Mouse (Mus musculus) liver, postnatal 0 days (tissue): ENCODE data around the gene Crim1. TPM values are rescaled to one million over a fixed set of nuclear protein-coding genes. Genes with fewer than 3 reads are reported as not detected.
"Not testable (repeated sequence)": the region's sequence is repeated elsewhere in the genome, so short reads cannot be mapped to it uniquely, and the experiment has no call there.

Experiments
- ATAC-seq: fragments of 200-750 bp; cut with Nextera tagmentation; 2 replicates; pipeline ENCODE4 v1.8.0; 2017; ENCODE audit warnings: mild to moderate bottlenecking, moderate library complexity
- DNase-seq: peaks from one replicate; pipeline ENCODE4 v3.0.0-alpha.2; 2016
- H3K27ac ChIP-seq: fragments of 300-500 bp; sonication (generic); 2 replicates; pipeline ENCODE4 v1.5.1; 2014; ENCODE audit warnings: antibody characterized with exemption, moderate library complexity, mild to moderate bottlenecking, low read depth
- H3K27me3 ChIP-seq: fragments of 300-500 bp; sonication (generic); 2 replicates; pipeline ENCODE4 v1.6.1; 2014; ENCODE audit warnings: low read length, control low read depth, mixed read lengths; ENCODE audit not compliant: insufficient read depth
- H3K36me3 ChIP-seq: fragments of 300-500 bp; sonication (generic); replicated peaks from 2 replicates; pipeline ENCODE4 v1.6.1; 2014; ENCODE audit warnings: mild to moderate bottlenecking, control low read depth, low read length, moderate library complexity, mixed read lengths; ENCODE audit not compliant: insufficient read depth
- H3K4me1 ChIP-seq: fragments of 300-500 bp; sonication (generic); 2 replicates; pipeline ENCODE4 v1.6.1; 2014; ENCODE audit warnings: antibody characterized with exemption, mild to moderate bottlenecking, control low read depth; ENCODE audit not compliant: insufficient read depth
- H3K4me2 ChIP-seq: fragments of 300-500 bp; sonication (generic); 2 replicates; pipeline ENCODE4 v1.6.1; 2014; ENCODE audit warnings: low read depth, mild to moderate bottlenecking, low read length, moderate library complexity, mixed read lengths
- H3K4me3 ChIP-seq: fragments of 300-500 bp; sonication (generic); 2 replicates; pipeline ENCODE4 v1.5.1; 2014; ENCODE audit warnings: low read depth, low read length
- H3K9ac ChIP-seq: fragments of 300-500 bp; sonication (generic); replicated peaks from 2 replicates; pipeline ENCODE4 v1.6.1; 2014; ENCODE audit warnings: mild to moderate bottlenecking, moderate library complexity
- H3K9me3 ChIP-seq: fragments of 300-500 bp; sonication (generic); 2 replicates; pipeline ENCODE4 v1.6.1; 2016; ENCODE audit warnings: mild to moderate bottlenecking, control low read depth, low read length, mixed read lengths
- CTCF ChIP-seq: sonication (generic); IDR thresholded peaks from 2 replicates; pipeline ENCODE4 v1.5.1; 2016; ENCODE audit warnings: antibody characterized with exemption, low read depth
- EP300 ChIP-seq: IDR thresholded peaks from 2 replicates; pipeline ENCODE4 v1.6.1; 2016; ENCODE audit warnings: antibody characterized with exemption, low read depth, mild to moderate bottlenecking
- WGBS: fragments of 180-500 bp; shearing (Covaris S2); extraction: QIAGEN DNeasy Blood & Tissue Kit; methylation state at CpG from one replicate; pipeline ENCODE4 v1.1.7; 2014; ENCODE audit not compliant: insufficient replicate concordance; 5-methylcytosine and 5-hydroxymethylcytosine counted together
- polyA plus RNA-seq: library from polyadenylated mRNA; unstranded; fragments of >200 nt; fragmentation: Nextera tagmentation; extraction: Ambion mirVana; gene quantifications from 2 replicates; pipeline ENCODE4 v1.2.1, GENCODE M21; 2015

Crim1 gene
- polyA plus RNA-seq, 1 experiment from 2014 or later = 0.86 TPM

DNA sequence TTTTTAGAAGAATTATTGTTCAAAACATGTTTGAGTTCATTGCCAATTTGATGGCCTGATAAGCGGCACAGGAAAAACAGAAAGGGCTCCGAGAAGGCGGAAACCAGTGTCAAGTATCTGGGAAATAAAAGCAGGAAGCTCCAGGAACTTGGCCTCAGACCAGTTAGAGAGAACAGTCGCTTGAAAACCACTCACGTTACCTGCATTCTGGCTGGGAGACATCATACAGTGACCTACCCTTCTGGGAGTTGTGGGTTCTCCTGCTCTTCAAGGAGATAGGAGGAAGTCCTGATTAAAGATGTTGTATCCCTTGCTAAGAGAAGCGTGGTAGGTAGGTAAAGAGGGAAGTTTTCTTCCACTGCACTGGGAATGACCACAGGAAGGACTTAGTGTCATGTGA lies 44.7 kb downstream of the Crim1 start:
- H3K9ac ChIP-seq = no peak overlapping the region
- H3K4me1 ChIP-seq = peaks cover 20% of the 10 kb centered on the region
- H3K9me3 ChIP-seq = no peaks in the 10 kb centered on the region
- no peak for ATAC-seq
- H3K4me2 ChIP-seq = peak overlapping the region; percentile 40; the same call in 1 of the 2 replicates
- H3K27me3 ChIP-seq = no peaks in the 10 kb centered on the region
- H3K4me3 ChIP-seq = no peak overlapping the region
- WGBS = 46% methylated on average over 6 of the region's 6 CpGs
- no peak for DNase-seq
- peak overlapping the region; percentile 24; the same call in 1 of the 2 replicates for H3K27ac ChIP-seq
- H3K36me3 ChIP-seq = no peaks in the 10 kb centered on the region
- TF ChIP-seq EP300 = no peak
- no peak for TF ChIP-seq CTCF

DNA sequence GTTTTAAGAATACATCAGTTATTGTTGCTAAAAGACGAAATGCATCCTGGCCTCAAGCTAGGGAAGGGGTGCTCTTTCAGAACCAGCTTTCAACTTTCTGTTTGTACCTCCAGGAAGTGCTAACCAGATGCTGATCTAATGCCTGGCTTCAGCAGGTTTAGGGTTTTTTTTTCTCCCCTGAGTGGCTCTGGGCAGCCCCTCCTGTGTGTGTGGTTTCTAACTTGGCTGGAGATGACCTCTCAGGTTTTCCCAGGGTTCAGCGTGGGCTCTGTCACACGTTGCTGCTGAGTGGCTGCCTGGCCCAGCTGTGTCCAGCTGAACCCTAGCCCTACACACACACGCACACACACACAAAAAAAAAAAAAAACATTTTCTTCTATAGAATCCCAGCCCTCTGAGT lies 45.4 kb downstream of the Crim1 start:
- no peaks in the 10 kb centered on the region for H3K36me3 ChIP-seq
- peak overlapping the region; percentile 24; the same call in 1 of the 2 replicates for H3K27ac ChIP-seq
- H3K4me1 ChIP-seq = peaks cover 20% of the 10 kb centered on the region
- H3K4me3 ChIP-seq = no peak overlapping the region
- no peak overlapping the region for H3K9ac ChIP-seq
- ATAC-seq = no peak
- no peak for TF ChIP-seq CTCF
- TF ChIP-seq EP300 = no peak
- no peaks in the 10 kb centered on the region for H3K9me3 ChIP-seq
- peak overlapping the region; percentile 40 for H3K4me2 ChIP-seq
- DNase-seq = no peak
- H3K27me3 ChIP-seq = no peaks in the 10 kb centered on the region
- 33% methylated on average over 4 of the region's 4 CpGs for WGBS

DNA sequence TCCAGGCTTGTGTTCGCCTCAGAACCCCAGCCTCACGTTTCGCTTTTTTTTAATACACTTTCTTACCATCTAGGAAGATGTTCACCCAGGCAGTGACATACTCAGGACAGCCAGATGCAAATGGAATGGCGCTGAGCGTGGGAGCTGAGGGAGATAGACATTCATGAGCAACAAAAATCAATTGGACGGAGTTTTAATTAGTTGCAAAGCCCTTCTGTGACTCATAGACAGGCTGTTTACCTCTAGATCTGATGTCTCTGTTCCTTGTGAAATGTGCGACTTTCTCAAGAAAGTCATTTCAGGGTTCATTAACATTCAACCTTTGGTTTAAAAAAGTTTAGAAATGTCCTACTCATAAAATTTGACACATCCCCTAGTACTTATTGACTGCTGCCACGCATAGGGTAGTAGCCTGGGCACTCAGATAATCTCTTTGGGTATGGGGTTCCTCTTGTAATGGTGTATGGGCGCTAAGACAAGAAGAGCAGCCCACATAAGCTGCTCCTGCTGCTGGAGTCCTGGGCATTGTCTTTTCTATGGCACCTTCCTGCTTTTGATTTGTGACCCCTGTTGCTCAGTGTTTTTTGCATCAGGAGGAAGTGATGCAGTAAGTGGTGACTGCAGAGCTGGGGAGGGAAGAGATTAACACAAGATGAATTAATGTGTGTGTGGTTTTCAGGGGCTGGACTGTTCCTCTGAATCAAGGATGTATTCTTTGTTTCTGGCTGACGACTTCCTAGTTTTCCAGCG lies 46.8 kb downstream of the Crim1 start:
- no peaks in the 10 kb centered on the region for H3K27me3 ChIP-seq
- peaks cover 20% of the 10 kb centered on the region for H3K4me1 ChIP-seq
- DNase-seq (no peak), ATAC-seq (no peak)
- H3K27ac ChIP-seq = peak overlapping the region; percentile 34; the same call in 1 of the 2 replicates
- no peak overlapping the region for H3K4me3 ChIP-seq
- H3K9ac ChIP-seq = no peak overlapping the region
- no peaks in the 10 kb centered on the region for H3K36me3 ChIP-seq
- WGBS = 43% methylated on average over 11 of the region's 11 CpGs
- TF ChIP-seq EP300 = 0 out of 2 replicates have a peak, but pooled peaks have one; percentile 30
- TF ChIP-seq CTCF = no peak
- no peaks in the 10 kb centered on the region for H3K9me3 ChIP-seq
- H3K4me2 ChIP-seq = no peak overlapping the region

DNA sequence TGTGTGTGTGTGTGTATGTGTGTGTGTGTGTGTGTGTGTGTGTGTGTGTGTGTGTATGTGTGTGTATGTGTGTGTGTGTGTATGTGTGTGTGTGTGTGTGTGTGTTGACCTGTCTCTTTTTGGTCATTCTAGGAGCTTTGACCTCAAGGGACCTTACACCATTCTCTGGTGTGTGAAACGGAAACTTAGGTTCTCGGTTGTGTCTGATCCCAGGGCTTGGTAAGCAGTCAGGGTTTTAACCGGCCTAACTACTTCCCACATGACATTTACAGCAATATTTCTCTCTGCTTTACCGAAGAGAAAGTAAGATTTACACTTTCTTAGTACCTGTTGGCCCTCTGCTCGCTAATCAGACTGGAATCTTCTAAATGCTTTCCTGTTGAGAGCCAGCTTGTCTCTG lies 48.1 kb downstream of the Crim1 start:
- WGBS = 54% methylated on average over 5 of the region's 5 CpGs
- no peaks in the 10 kb centered on the region for H3K27me3 ChIP-seq
- H3K4me2 ChIP-seq = peak overlapping the region; percentile 55
- TF ChIP-seq CTCF = no peak
- no peak for TF ChIP-seq EP300
- peak overlapping the region; percentile 41 for H3K27ac ChIP-seq
- DNase-seq (no peak), ATAC-seq (no peak)
- no peaks in the 10 kb centered on the region for H3K36me3 ChIP-seq
- H3K4me3 ChIP-seq = no peak overlapping the region
- peaks cover 20% of the 10 kb centered on the region for H3K4me1 ChIP-seq
- no peak overlapping the region for H3K9ac ChIP-seq
- H3K9me3 ChIP-seq = no peaks in the 10 kb centered on the region

DNA sequence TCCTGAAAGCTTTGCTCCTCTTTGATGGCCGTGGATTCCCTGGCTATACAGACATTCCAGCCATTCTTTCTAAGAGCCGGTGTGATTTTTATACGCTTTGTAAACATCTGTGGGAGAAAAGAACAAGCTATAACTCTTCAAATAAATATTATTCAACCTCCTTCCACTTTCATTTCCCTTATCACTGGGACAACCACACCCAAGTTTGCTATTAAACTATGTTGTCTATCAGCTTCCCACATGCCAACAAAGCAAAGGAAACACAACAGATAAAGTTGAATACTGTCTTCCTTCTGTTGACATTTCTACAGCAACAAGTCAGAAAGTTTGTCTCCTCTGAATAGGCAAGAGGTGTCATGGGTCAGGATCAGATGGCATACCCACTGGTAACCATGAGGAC lies 48.9 kb downstream of the Crim1 start:
- Histone ChIP-seq H3K9me3 (no peaks in the 10 kb centered on the region), H3K4me1 (peaks cover 20% of the 10 kb centered on the region), H3K9ac (no peak overlapping the region), H3K27ac (peak overlapping the region; percentile 41), H3K27me3 (no peaks in the 10 kb centered on the region), H3K4me3 (no peak overlapping the region), H3K36me3 (no peaks in the 10 kb centered on the region), H3K4me2 (peak overlapping the region; percentile 55)
- WGBS = 40% methylated on average over 3 of the region's 3 CpGs
- peak; percentile 51; the same call in 1 of the 2 replicates for ATAC-seq
- TF ChIP-seq CTCF = no peak
- peak; percentile 78 for TF ChIP-seq EP300
- no peak for DNase-seq

DNA sequence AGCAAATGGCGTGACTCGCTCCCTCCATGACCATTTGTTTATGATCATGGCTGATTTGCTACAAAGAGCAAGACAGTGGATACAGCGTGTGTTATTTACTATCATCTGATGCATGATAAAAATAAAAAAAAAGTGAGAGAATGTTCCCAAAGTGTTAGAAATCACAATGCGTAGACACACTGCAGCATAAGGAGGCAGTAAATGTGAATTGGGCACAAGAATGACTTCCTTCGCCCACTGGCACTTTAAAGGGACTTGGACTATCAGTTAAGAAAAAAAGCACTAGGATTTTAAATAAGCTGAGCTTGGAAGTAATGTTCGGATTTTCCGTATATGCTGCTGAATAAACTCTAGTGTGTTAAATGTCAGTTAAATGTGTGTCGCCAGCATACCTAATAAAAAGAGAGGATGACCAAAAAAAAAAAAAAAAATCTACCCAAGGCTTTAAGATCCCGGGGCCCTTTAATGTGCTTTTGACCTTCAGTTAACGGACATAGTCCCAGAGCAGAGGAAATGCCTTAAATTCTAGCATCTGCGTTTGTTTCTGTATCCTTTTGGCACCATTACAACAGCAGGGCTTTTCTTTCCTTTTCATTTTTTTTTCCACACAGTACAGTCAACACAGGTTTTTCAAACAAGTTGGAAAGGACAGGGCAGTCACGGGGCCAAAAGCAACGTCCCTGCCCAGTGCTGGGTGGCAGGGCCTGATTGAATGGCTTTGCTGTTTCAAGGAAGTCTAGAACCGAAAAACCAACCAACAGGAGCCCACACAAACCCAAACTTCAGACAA lies 50.3 kb downstream of the Crim1 start:
- WGBS = 73% methylated on average over 14 of the region's 14 CpGs
- Histone ChIP-seq H3K27ac (no peak overlapping the region), H3K4me3 (no peak overlapping the region), H3K27me3 (no peaks in the 10 kb centered on the region), H3K36me3 (no peaks in the 10 kb centered on the region), H3K4me1 (peaks cover 15% of the 10 kb centered on the region), H3K9me3 (no peaks in the 10 kb centered on the region), H3K4me2 (no peak overlapping the region), H3K9ac (no peak overlapping the region)
- ATAC-seq (no peak), DNase-seq (no peak)
- peak; percentile 42; the same call in 1 of the 2 replicates for TF ChIP-seq EP300
- TF ChIP-seq CTCF = no peak

DNA sequence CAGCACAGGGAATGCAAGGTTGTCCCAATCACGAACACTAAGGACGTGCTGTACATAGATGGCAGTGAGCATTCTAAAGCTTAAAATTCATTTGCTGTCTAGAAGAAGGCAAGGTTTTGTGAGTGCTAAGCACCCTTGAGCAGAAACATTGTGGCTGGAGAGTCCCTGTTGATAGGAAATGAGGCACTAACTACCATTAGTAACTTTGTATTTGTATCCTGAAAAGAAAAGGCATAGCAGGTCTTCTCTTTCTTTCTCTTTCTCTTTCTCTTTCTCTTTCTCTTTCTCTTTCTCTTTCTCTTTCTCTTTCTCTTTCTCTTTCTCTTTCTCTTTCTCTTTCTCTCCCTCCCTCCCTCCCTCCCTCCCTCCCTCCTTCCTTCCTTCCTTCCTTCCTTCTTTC lies 53.5 kb downstream of the Crim1 start:
- H3K9ac ChIP-seq, H3K4me2 ChIP-seq, H3K27me3 ChIP-seq, H3K27ac ChIP-seq, H3K4me1 ChIP-seq, ATAC-seq, DNase-seq, H3K36me3 ChIP-seq, H3K4me3 ChIP-seq, H3K9me3 ChIP-seq: not testable (repeated sequence)
- 85% methylated on average over 2 of the region's 2 CpGs for WGBS
